Mouse (Mus musculus) kidney, postnatal 14 days (tissue): ENCODE measurements at regions not wholly inside any gene's neighbourhood (a gene's known extent, or its start where the extent isn't known, plus 50 kb on each side); places are given as distances from the start of the nearest gene placed in this dataset.
"Not testable (repeated sequence)": the region's sequence is repeated elsewhere in the genome, so short reads cannot be mapped to it uniquely, and the experiment has no call there.

Experiments used
- DNase-seq: peaks from one replicate; pipeline ENCODE4 v3.0.0; 2022; ENCODE audit warnings: mixed read lengths

DNA sequence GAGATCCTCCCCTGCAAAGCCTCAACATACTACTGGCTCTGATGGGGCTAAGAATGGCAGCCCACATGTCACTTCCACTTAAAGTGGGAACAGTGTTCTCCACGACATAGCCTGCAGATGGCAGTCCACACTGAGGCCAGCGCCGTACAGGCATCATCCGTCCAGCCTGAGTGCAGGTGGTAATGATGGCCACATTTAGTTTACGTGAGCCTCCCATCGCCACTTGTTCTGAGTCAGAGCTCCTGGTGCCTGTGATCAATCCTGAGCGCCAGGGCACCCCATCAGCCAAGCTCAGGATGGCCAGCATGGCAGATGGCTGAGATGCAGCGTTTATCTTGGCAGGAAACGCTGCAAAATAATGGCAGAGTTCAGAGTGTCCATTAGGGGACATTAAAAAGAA is 159.6 kb downstream of the Adgrd1 start:
- DNase-seq = no peak

GRCm38 (mm10) chr5:129257206-129257605 is 160.7 kb downstream of the Adgrd1 start:
- DNase-seq = no peak

DNA sequence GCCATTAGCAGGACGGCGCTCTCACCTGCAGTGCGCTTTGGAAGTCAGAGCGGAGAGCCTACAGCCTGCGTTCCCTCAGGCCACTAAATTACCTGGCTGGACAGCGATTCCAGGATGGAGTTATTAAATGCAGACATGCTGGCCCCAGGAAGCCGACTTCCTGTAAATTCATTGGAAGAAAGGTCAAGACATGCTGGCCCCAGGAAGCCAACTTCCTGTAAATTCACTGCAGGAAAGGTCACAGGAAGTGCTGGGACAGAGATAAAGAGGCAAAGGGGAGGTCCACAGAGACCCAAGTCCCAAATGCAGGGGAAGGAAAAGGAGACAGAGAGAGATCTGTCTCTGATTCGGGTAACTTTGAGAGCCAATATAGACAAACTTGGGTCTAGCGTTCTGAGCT is 164.1 kb downstream of the Adgrd1 start:
- peak; percentile 65 for DNase-seq

DNA sequence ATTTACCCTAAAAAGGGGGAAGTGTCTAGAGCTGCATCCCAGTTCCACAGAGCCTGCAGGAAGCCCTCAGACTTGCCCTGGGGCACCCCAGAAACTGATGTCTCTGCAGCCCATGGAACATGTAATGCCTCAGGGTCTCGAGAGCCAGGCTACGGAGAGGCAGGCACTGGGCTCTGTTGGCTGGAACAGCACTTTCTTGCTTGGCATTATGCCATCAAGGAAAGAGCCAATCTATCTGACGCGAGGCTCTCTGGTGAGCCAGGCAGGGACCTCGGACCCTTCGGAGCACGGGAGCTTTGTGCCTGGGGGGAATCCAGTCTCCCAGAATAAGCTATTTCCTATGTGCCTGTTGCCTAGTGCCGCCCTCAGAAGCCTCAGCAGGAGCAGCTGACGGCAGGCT is 166.6 kb downstream of the Adgrd1 start:
- peak; percentile 15 for DNase-seq

DNA sequence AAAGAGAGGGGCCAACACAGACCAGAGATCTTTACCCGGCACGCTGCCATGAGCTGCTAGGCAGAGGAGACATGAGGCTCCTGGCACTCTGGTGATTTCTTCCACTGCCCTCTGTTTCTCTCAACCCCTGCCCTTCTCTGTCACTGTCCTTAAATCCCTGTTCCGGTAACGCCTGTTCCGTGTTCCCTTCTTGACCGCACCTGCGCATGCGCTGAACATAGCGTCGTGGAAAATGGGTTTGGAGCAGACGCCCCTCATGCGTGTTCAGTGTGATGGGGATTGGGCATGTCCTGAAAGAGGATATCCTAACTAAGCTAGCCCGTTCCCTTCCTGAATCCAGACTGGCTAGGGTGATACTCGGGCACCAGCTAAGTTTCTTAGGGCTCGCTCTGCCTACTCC is 167.8 kb downstream of the Adgrd1 start:
- no peak for DNase-seq

- DNase-seq = peak; percentile 55
Observed at GRCm38 (mm10) chr5:129268456-129268855, 171.9 kb downstream of the Adgrd1 start.

DNA sequence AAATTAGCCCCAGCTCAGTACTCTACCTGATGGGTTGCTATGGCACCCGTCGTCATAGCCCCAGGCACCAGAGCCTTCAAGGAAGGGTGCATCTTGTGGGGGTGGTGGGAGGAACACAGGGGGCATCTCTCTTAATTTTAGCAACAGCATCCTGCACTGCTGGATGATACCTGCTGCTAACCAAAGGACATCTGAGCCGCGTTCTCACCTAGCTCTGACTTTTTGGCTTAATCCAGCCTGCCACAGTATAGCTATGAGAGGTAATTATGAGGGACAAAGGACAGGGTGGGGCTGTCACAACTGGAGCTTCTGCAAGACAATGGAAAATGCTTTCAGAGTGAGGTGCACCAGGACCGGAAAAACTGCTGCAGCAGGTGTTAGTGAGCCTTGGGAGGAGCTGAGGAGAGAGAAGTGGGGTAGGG is 173.5 kb downstream of the Adgrd1 start:
- DNase-seq = no peak

- DNase-seq = no peak
Observed at GRCm38 (mm10) chr5:129281406-129281805, 184.9 kb downstream of the Adgrd1 start.

- no peak for DNase-seq
Observed at GRCm38 (mm10) chr5:129282133-129282532, 185.6 kb downstream of the Adgrd1 start.

DNA sequence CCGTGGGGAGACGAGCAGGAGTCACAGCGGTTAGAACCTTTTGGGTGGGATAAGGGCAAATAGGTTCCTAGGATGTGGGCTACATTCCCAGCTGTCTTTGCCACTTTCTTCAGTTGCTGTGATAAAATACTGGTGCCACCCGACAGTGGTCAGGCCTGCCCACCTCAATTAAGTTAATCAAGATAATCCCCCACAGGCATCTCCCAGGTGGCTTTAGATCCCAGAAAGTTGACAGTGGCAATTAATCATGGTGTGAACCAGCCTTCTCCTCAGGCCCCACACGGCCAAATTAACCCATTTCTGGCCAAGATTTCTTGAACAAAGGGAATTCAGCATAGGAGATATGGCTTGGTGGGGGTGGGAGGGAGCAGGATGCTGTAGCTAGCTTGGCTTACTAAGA is 186.3 kb downstream of the Adgrd1 start:
- DNase-seq = no peak

GRCm38 (mm10) chr5:129287481-129287880 is 190.9 kb downstream of the Adgrd1 start:
- DNase-seq = peak; percentile 42

- not testable (repeated sequence) for DNase-seq
Observed at GRCm38 (mm10) chr5:129292821-129293220, 196.3 kb downstream of the Adgrd1 start.

DNA sequence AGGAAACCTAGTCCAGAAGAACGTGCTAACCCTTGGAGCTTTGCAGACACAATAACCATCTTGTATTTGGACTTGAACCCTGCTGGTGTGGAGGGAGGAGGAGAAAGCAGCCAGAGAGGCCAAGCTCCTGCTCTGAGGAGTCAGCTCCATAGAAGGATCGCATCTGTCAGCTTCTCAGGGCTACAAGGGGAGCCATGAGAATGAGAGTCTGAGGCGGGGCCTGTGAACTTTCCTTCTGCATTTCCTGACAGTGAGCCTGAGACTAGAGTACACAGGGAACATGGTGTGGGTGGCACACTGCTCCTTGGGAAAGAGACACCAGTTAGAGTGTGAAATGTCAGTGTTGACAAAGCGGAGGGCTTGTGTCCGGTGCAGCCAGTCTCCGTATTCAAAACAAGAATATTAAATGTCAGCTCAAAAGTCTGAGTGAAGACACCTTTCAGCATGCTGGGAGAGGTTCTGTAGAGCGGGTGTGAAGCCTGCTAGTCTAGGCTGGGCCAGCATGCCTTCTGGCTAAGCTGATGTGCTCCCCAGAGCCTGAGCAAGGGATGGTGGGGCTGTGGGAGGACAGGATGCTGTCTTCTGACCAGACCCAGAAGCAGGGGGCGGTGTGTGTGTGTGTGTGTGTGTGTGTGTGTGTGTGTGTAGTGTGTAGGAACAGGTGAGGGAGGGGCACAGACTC is 198.5 kb downstream of the Adgrd1 start:
- DNase-seq = peak; percentile 31

- peak; percentile 43 for DNase-seq
Observed at GRCm38 (mm10) chr5:129297657-129298349, 201.3 kb downstream of the Adgrd1 start.

- no peak for DNase-seq
Observed at GRCm38 (mm10) chr5:129298646-129299455, 202.2 kb upstream of the Sfswap start.

GRCm38 (mm10) chr5:129299456-129299765 is 201.6 kb upstream of the Sfswap start:
- no peak for DNase-seq

GRCm38 (mm10) chr5:129300423-129300822 is 200.6 kb upstream of the Sfswap start:
- no peak for DNase-seq

- DNase-seq = no peak
Observed at GRCm38 (mm10) chr5:129315626-129316025, 185.4 kb upstream of the Sfswap start.

GRCm38 (mm10) chr5:129331094-129331523 is 169.9 kb upstream of the Sfswap start:
- DNase-seq = no peak

DNA sequence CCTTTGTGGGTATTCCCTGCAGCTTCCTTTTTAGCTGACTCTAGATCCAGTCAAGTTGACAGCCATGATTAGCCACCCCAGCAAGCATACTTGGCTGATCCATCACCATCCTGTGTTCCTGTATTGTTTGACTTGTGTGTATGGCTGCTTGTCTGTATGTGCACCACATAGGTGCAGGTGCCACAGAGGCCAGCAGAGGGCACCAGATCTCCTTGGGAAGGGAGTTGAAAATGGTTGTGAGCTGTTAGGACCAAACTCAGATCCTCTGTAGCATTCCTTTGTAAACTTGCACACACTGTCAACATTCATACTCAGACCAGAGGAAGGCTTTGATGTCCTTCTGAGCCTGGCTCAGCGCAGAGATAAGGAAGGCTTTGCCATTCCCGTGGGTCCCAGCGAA is 169.0 kb upstream of the Sfswap start:
- no peak for DNase-seq

GRCm38 (mm10) chr5:129338511-129338910 is 162.5 kb upstream of the Sfswap start:
- DNase-seq = no peak

DNA sequence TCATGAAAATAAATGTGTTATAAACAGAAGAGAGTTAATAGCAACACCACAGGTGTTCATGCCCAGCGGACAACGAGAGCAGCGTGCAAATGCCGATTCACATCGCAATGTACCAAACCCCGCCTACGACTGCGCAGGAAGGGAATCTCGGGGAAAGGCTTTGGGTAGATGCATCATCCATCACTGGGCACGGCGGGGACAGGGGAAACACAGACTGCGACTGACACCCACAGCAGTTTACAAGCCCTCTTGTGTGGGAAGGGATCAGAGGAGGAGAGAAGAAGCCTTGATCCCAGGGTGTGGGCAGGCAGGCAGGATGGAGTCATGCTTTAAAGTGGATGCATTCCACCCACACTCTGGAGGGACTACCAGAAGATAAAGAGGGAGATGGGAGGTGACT is 157.0 kb upstream of the Sfswap start:
- no peak for DNase-seq

- peak; percentile 16 for DNase-seq
Observed at GRCm38 (mm10) chr5:129350024-129350423, 151.0 kb upstream of the Sfswap start.

GRCm38 (mm10) chr5:129353549-129353948 is 147.5 kb upstream of the Sfswap start:
- peak; percentile 13 for DNase-seq
